Mouse (Mus musculus): ENCODE results near the gene Nucb2.

The Nucb2 gene

DNA sequence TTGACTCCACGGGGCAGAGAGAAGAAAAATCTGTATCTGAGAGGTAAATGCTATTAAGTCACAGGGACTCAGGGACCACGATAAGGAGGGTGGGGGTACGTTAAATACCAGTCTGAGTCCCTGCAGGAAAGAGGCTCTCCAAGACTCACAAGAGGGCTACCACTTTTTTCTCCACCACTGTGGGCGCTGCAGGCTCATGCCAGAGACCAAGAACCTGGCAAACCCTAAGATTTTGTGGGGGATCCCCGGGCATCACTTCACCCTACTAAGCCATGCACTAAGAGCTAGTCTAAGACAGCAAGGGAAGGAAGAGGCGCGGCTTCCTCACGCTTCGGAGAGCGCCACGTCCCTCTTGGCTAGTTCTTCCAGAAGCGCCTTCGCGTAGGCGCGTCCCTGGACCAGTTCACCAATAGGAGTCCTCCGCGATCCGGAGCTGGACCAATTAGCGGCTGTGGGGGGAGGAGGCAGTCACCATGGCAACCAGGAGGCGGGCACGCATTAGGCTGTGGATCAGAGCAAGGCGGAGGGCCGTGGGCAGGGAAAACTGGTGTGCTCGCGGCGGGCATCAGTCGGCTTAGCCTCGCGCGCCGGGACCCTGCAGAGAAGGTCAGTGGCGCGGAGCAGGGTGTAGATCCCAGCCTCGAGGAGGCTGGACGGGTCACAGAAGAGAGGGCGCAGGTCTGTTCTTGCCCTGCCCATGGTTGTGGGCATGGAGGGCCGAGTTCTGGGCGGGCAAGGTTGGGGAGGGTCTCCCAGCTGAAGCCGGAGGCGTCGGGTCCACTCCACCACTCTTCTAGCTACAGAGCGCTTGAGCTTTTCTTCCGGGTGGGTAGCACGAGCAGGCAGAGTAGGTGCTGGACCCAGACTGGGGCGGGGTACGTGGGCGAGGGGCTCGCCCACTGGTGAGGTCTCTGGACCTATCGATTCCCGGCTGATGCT, at the start of gene Nucb2:
Gene Nucb2, plus strand, starts transcription at position 491 of the 939 bp plus-strand sequence.
- DNase-seq (ENCODE audit: low spot score in 2 of 2): peak; percentile 68 to 96

DNA sequence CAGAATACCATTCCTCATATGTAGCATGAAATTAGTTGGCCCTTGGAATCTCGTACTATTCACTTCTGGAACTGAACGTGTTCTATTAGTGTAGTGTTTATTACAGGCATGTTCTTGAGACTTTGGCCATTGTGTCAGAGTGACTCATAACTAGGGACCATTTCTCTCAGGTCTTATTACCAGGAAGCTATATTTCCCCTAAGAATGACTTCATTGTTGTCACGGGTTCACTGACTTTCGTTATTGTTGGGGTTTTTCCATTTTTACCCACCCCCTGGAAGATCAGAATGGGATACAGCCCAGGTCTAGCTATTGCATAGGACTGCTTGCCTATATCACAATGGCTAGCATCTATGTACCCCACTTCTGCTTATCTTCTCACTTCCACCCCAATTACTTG, 47.2 kb upstream of the Nucb2 start:
- DNase-seq (ENCODE audit: low spot score in 2 of 2): no peak

DNA sequence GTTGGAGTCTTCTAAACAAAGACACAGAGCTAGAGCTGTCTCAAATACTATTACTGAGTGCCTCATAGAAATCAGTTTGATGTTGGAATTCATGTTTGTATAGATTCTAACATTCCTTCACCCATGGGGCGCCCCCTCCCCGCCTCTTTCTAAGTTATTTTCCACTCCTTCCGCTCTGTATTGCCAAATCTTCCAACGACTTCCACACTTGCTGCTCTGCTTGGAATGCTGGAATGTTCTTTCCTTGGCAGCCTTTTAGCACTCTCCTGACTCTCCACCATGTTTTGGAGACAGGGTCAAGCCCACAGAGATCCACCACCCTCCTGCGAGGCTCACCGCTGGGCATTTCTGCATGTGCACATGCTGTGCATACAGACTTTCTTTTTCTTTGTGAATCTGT, 46.8 kb upstream of the Nucb2 start:
- DNase-seq (ENCODE audit: low spot score in 2 of 2): no peak

GRCm38 (mm10) chr7:116458985-116459441, 45.2 kb upstream of the Nucb2 start:
- DNase-seq (ENCODE audit: low spot score in 2 of 2): peak in 1 of 2 experiments; percentile 68

DNA sequence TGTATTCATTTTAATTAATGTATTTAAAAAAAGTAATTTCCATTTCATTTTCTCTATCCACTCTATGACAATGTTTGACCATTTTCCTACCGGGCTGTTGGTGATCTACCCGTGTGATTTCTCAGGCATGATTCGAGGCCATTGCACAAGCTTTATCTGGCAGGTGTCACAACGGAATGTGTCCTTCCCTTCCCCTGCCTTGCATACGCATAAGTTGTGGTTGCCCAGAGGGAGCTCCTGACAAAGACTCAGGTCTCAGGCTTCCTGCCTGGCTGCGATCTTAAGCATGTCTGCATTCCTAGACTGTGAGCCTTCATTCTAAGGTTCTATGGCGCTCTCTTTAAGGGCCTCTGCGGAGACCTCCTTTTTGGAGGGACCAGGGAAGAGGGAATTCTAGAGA, 42.1 kb upstream of the Nucb2 start:
- no peak for DNase-seq (ENCODE audit: low spot score in 2 of 2)

- no peak for DNase-seq (ENCODE audit: low spot score in 2 of 2)
These were observed 28.3 kb upstream of the Nucb2 start for GRCm38 (mm10) chr7:116475836-116476235.

DNA sequence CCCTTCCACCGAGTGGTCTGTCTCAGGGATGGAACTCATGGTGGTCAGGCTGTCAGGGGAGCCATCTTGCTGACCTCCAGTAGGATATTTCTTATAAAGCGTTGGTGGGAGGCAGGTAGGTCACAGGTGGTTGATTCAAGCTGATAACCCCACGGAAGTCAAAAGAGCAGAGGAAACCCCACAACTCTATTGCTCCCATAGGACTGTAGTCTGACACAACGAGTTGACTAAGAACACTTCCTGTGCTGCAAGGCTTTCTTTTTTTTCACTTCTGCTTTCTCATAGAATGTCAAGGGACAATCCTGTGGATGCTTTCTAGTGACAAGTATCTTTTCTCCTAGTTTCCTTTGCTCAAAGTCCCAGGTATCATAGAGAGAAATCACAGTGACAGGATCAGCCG, 27.9 kb upstream of the Nucb2 start:
- peak in 1 of 2 experiments; percentile 15 for DNase-seq (ENCODE audit: low spot score in 2 of 2)

GRCm38 (mm10) chr7:116483106-116483505, 21.1 kb upstream of the Nucb2 start:
- no peak for DNase-seq (ENCODE audit: low spot score in 2 of 2)

GRCm38 (mm10) chr7:116483782-116484181, 20.4 kb upstream of the Nucb2 start:
- DNase-seq (ENCODE audit: low spot score in 2 of 2): no peak

GRCm38 (mm10) chr7:116484213-116484612, 20.0 kb upstream of the Nucb2 start:
- peak; percentile 14 to 27 for DNase-seq (ENCODE audit: low spot score in 2 of 2)

DNA sequence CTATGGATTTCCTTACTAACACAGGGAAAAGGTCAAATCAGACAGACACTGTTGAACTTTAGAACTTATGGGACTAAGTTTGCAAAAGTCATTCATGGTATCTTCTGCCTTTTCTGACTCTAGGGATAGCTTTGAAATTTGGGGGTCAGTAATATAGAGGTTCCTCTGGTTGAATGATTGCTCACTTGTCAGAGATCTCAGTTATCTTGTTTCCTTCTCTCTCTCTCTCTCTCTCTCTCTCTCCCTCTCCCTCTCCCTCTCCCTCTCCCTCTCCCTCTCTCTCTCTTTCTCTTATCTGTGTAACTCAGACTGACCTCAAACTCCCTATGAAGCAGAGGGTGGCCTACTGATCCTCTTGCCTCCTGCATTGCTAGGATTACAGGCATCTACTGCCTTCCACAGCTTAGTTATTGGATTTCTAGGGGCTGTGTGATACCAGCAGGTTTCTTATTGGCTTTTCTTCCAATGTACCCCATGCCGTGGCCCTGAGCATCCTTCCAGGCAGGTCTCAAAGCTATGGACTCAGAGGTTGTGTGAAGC, 19.0 kb upstream of the Nucb2 start:
- DNase-seq (ENCODE audit: low spot score in 2 of 2): no peak

GRCm38 (mm10) chr7:116491113-116491512, 13.1 kb upstream of the Nucb2 start:
- peak in 1 of 2 experiments; percentile 11 for DNase-seq (ENCODE audit: low spot score in 2 of 2)

- DNase-seq (ENCODE audit: low spot score in 2 of 2): no peak
These were observed 10.7 kb upstream of the Nucb2 start for GRCm38 (mm10) chr7:116493267-116494003.

GRCm38 (mm10) chr7:116494618-116495017, 9.6 kb upstream of the Nucb2 start:
- DNase-seq (ENCODE audit: low spot score in 2 of 2): no peak

- no peak for DNase-seq (ENCODE audit: low spot score in 2 of 2)
These were observed 7.4 kb upstream of the Nucb2 start for GRCm38 (mm10) chr7:116496760-116497159.

GRCm38 (mm10) chr7:116504818-116505170, 625 bp downstream of the Nucb2 start:
- peak in 1 of 2 experiments; percentile 6 for DNase-seq (ENCODE audit: low spot score in 2 of 2)

DNA sequence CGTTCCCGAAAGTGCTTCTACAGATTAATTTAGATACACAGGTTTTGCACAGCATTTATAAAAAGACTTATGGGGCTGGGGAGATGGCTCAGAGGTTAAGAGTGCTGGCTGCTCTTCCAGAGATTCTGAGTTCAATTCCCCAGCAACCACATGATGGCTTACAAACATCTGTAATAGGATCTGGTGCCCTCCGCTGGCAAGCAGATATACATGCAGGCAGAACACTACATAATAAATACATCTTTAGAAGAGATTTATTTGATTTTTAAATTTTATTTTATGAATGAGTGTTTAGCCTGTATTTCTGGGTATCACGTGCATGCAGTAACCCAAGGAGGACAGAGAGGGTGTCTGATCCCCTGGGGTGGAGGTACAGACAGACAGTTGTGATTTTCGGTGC, 9.9 kb downstream of the Nucb2 start:
- DNase-seq (ENCODE audit: low spot score in 2 of 2): peak in 1 of 2 experiments; percentile 23

- no peak for DNase-seq (ENCODE audit: low spot score in 2 of 2)
These were observed 10.4 kb downstream of the Nucb2 start for GRCm38 (mm10) chr7:116514546-116514945.

DNA sequence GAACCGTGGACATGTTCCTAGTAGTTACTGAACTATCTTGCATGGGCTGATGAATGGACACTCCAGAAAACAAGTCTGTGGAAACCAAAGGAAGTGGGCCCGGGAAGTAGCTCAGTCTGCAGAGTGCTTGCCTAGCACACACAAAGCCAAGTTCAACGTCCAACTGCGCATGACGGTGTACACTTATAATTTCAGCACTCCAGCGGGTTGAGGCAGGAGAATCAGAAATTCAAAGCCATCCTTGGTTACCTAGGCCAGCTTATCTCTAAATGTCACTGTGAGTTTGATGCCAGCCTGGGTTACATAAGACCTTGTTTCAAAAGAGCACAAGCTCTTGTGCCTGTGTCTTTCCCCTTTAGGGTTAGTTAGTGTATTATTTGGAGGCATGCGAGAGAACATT, 10.9 kb downstream of the Nucb2 start:
- no peak for DNase-seq (ENCODE audit: low spot score in 2 of 2)

DNA sequence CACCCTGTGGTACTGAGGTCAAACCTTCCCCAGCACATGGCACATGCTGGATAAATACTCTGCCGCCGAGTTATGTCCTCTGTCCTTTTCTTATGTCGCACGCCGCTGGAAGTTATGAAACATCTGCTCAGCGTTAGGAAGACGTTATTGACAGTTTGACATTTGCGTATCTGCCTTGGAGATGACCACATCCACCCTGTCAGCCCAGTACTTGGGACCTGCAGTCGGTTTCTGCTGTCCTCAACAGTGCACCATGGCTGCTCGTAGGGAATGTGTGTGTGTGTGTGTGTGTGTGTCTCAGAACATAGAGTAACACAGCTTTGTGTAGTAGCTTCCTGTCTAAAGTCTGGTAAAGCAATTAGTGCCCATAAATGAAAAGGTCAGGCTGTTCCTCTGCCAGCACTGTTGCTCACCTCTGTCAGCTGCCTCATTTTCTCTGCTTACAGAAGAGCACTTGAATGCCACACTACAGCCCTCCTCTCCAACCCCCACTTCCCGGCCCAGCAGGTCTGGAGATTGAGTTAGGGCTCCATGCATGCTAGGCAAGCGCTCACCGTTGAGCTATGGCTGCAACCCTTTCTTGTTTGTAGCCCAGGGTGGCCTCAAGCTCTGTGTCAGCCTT, 11.5 kb downstream of the Nucb2 start:
- DNase-seq (ENCODE audit: low spot score in 2 of 2): no peak

DNA sequence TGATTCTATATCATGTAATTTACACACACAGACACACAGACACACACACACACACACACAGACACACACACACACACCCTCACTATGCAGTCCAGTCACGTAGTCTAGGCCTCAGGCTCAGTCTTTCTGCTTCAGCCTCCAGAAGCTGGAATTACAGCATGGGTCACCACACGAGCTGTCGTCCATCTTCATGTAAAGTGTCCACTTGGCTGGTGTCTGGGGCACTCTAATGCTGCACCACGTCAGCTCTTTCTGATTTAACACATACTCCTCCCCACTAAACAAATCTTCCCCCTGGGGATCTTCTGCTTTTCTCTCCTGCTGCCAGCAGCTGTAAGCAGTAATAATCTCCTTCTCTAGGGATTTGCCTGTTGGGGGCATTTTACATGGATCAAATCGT, 13.1 kb downstream of the Nucb2 start:
- no peak for DNase-seq (ENCODE audit: low spot score in 2 of 2)

DNA sequence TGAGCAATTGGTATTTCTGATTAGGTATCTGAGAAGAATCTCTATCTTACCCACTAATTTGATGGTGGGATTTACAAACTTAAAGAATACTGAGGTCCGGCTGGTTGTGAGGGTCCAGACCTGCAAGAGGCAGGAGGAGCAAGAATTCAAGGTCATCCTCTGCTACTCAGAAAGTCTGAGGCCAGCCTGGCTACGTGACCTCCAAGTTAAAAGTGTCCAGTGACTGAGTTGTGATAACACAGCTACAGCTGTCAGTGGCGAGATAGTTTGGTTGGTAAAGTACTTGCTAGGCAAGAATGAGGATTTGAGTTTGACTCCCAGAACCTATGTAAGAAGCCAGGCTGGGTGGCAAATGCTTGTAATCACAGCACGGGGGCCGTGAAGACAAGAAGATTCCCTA, 14.0 kb downstream of the Nucb2 start:
- DNase-seq (ENCODE audit: low spot score in 2 of 2): no peak
